Mouse (Mus musculus) CH12.LX (cell line): Measurements from ENCODE around the gene Commd1.

Source experiments
- CTCF ChIP-seq, 2 experiments: IDR thresholded peaks in 1 of 2; conservative IDR thresholded peaks in 1 of 2; 2 replicates each; pipeline ENCODE4 v1.5.1; 2011 to 2012; ENCODE audit warnings: low read depth in 2 of 2, low read length in 2 of 2, improper control_type of control experiment in 1 of 2, inconsistent platforms in 1 of 2, mild to moderate bottlenecking in 1 of 2, moderate library complexity in 1 of 2
- ELF1 ChIP-seq: IDR thresholded peaks from 2 replicates; pipeline ENCODE4 v1.6.1; 2014; ENCODE audit warnings: low read depth, mild to moderate bottlenecking, inconsistent platforms, low read length, improper control_type of control experiment
- ETS1 ChIP-seq: conservative IDR thresholded peaks from 2 replicates; pipeline ENCODE4 v1.6.1; 2012; ENCODE audit warnings: low read depth, mild to moderate bottlenecking, inconsistent platforms, low read length, improper control_type of control experiment, moderate library complexity
- MAZ ChIP-seq: IDR thresholded peaks from 2 replicates; pipeline ENCODE4 v1.6.1; 2012; ENCODE audit warnings: low read depth, mild to moderate bottlenecking, inconsistent platforms, low read length, improper control_type of control experiment, moderate library complexity
- TBP ChIP-seq: conservative IDR thresholded peaks from 2 replicates; pipeline ENCODE4 v1.6.1; 2011; ENCODE audit warnings: low read depth, low read length, improper control_type of control experiment
- ZC3H11A ChIP-seq: IDR thresholded peaks from 2 replicates; pipeline ENCODE4 v1.6.1; 2012; ENCODE audit warnings: low read depth, mild to moderate bottlenecking, inconsistent platforms, low read length, improper control_type of control experiment

- TF ChIP-seq TBP (no peak), MAZ (no peak), ZC3H11A (no peak), CTCF (conservative IDR thresholded peaks at IDR 0.05 in 1 of 2, IDR thresholded peaks at IDR 0.05 in 1 of 2; ENCODE audit: low read depth in 2 of 2, low read length in 2 of 2) (no peak), ELF1 (no peak), ETS1 (no peak)
Observed at GRCm38 (mm10) chr11:22952668-22953067, 29.5 kb downstream of the Commd1 start.
